Mouse (Mus musculus): ENCODE results near the gene Hyal2. TPM values are rescaled to one million over a fixed set of nuclear protein-coding genes. Genes with fewer than 3 reads are reported as not detected.
A peak's percentile ranks its signal among the peaks of the same experiment; 100 is the strongest.

The Hyal2 gene
- polyA plus RNA-seq, 1 experiment from 2014 or later, result 85.2 TPM

DNA sequence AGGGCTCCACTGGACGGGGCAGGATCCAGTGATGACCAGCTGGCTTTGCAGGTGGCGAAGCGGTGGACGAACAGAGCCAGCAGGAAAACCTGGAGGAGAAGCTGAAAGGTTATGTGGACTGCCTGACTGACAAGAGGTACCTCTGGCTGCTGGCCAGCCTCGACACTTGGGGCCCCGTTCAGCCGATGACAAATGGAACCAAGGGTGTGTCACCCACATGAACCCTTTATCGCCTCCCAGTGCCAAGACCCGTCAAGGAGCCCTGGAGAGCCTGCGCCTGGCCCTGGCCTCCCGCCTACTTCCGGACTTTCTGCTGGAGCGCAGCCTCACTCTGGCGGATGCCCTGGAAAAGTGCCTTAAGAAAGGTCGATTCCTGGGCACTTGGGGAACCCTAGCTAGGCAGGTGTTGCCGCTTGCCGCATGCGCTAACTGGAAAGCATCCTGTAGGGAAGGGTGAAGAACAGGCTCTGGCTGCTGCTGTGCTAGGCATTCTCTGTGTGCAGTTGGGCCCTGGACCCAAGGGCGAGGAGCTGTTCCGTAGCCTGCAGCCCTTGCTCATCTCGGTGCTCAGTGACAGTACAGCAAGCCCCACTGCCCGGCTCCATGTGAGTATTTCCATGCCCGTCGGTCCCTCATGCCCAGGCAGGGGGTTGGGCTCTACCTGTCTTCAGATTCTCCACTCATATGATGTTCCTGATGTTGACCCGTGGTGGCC is 22.5 kb downstream of the Hyal2 start:
- Histone ChIP-seq H3K4me2 (ENCODE audit: low read depth, low read length) (peak overlapping the region; percentile 34), H3K4me1 (ENCODE audit: control insufficient read depth, insufficient read depth, low read length) (peaks cover 31% of the 10 kb centered on the region), H3K27ac (ENCODE audit: low read length) (peak overlapping the region; percentile 68), H3K27me3 (ENCODE audit: control insufficient read depth, insufficient read depth, low read length) (no peaks in the 10 kb centered on the region), H3K9ac (ENCODE audit: low read length) (peak overlapping the region; percentile 11; the same call in 1 of the 2 replicates), H3K9me3 (replicated peaks; ENCODE audit: control insufficient read depth, low read length) (no peaks in the 10 kb centered on the region), H3K36me3 (ENCODE audit: control insufficient read depth, insufficient read depth, low read length) (peaks cover 22% of the 10 kb centered on the region), H3K4me3 (replicated peaks; ENCODE audit: low read length) (peak overlapping the region; percentile 4)
- 69% methylated on average over 25 of the region's 25 CpGs for WGBS
- peak; percentile 35; the same call in 1 of the 2 replicates for ATAC-seq (ENCODE audit: insufficient read depth, low FRiP score)

GRCm38 (mm10) chr9:107590773-107591060 is 23.0 kb downstream of the Hyal2 start:
- H3K4me3 ChIP-seq (replicated peaks; ENCODE audit: low read length), result 0 out of 2 replicates have a peak overlapping the region, but pooled peaks have one; percentile 4
- no peak for ATAC-seq (ENCODE audit: insufficient read depth, low FRiP score)
- peak overlapping the region; percentile 11; the same call in 1 of the 2 replicates for H3K9ac ChIP-seq (ENCODE audit: low read length)
- no peaks in the 10 kb centered on the region for H3K27me3 ChIP-seq (ENCODE audit: control insufficient read depth, insufficient read depth, low read length)
- peak overlapping the region; percentile 68 for H3K27ac ChIP-seq (ENCODE audit: low read length)
- WGBS, result 80% methylated on average over 6 of the region's 6 CpGs
- H3K4me1 ChIP-seq (ENCODE audit: control insufficient read depth, insufficient read depth, low read length), result peaks cover 31% of the 10 kb centered on the region
- H3K36me3 ChIP-seq (ENCODE audit: control insufficient read depth, insufficient read depth, low read length), result peaks cover 22% of the 10 kb centered on the region
- H3K4me2 ChIP-seq (ENCODE audit: low read depth, low read length), result peak overlapping the region; percentile 34
- H3K9me3 ChIP-seq (replicated peaks; ENCODE audit: control insufficient read depth, low read length), result no peaks in the 10 kb centered on the region

DNA sequence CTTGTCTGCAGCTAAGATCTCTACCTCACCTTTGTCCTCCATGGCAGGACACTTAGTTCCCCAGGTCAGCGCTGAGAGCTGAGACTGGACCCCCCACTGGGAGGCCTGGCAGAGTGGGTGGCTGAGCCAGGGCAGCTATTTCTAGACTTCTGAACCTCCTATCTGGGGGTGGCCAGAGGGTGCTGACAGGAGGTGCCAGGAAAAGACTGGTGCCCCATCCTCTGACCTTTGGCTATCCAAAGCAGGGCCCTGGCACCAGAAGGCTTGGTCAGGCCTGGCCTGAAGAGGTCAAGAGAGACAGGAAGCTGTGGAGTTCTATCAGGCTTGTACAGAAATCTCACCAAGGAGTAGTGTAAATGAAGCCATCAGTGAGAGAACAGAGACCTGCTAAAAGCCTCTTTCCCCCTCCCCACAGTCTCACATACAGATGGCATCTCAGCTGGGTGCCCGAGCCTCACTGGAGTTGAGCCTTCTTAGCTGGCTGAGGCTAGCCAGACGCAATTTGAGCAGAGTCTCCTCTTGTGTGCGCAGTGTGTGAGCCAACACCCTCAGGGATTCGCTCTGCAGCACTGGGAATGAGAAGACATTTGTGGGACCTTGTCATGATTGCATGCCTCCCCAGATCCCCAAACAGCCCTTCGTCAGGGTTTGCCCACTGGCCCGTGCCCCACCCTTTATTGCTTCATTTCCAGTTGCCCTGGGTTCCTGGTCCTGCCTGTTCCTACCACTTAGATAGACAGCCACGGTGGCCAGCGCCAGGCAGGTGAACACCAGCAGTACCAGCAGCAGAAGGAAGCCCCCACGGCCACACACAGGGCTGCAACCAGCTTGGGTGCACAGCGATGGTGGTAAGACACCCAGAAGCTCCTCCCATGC is 25.6 kb downstream of the Hyal2 start:
- H3K4me2 ChIP-seq (ENCODE audit: low read depth, low read length), result no peak overlapping the region
- 83% methylated on average over 11 of the region's 11 CpGs for WGBS
- ATAC-seq (ENCODE audit: insufficient read depth, low FRiP score), result no peak
- no peak overlapping the region for H3K27ac ChIP-seq (ENCODE audit: low read length)
- no peak overlapping the region for H3K4me3 ChIP-seq (replicated peaks; ENCODE audit: low read length)
- H3K36me3 ChIP-seq (ENCODE audit: control insufficient read depth, insufficient read depth, low read length), result peaks cover 22% of the 10 kb centered on the region
- peak overlapping the region; percentile 5; the same call in 1 of the 2 replicates for H3K9ac ChIP-seq (ENCODE audit: low read length)
- H3K4me1 ChIP-seq (ENCODE audit: control insufficient read depth, insufficient read depth, low read length), result peaks cover 21% of the 10 kb centered on the region
- H3K9me3 ChIP-seq (replicated peaks; ENCODE audit: control insufficient read depth, low read length), result no peaks in the 10 kb centered on the region
- no peaks in the 10 kb centered on the region for H3K27me3 ChIP-seq (ENCODE audit: control insufficient read depth, insufficient read depth, low read length)

DNA sequence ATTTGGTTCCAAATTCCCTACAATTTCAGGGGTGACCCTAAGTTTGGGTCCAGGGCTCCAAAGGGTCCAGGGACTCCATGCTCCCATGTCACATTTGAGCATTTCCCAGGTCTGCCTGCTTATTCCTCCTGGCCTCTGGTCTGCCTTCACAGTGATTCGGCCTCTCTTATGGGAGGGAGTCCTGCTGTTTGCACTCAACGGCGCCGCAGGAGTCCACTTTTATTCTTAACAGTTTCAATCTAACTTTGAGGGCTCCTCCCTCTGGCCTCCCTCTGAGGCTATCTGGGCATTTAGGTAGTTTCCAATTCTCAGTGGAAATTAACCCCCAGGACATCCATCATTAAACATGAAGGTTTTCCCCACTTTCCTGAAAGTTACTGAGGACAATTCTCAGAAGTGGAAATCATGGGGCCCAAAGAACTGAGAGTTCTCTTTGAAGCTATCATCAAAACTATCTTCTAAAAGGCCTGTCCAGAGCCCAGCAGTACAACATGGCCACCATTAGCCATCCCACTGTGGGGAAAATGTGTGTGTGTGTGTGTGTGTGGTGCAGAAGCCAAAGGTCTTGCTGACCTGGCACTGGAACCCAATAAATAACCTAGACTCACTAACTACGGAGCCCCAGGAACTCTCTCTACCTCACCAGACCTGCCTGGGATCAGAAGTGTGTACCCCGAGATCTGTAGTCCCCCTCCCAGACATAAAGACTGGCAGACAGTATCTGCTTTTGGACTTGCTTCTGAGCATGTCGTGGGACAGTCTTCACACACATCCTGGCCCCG is 26.7 kb downstream of the Hyal2 start:
- H3K27ac ChIP-seq (ENCODE audit: low read length), result no peak overlapping the region
- peaks cover 10% of the 10 kb centered on the region for H3K4me1 ChIP-seq (ENCODE audit: control insufficient read depth, insufficient read depth, low read length)
- 74% methylated on average over 8 of the region's 8 CpGs for WGBS
- ATAC-seq (ENCODE audit: insufficient read depth, low FRiP score), result no peak
- peaks cover 22% of the 10 kb centered on the region for H3K36me3 ChIP-seq (ENCODE audit: control insufficient read depth, insufficient read depth, low read length)
- no peak overlapping the region for H3K9ac ChIP-seq (ENCODE audit: low read length)
- no peak overlapping the region for H3K4me3 ChIP-seq (replicated peaks; ENCODE audit: low read length)
- H3K27me3 ChIP-seq (ENCODE audit: control insufficient read depth, insufficient read depth, low read length), result no peaks in the 10 kb centered on the region
- no peak overlapping the region for H3K4me2 ChIP-seq (ENCODE audit: low read depth, low read length)
- H3K9me3 ChIP-seq (replicated peaks; ENCODE audit: control insufficient read depth, low read length), result no peaks in the 10 kb centered on the region

- Histone ChIP-seq H3K4me1 (ENCODE audit: control insufficient read depth, insufficient read depth, low read length) (no peaks in the 10 kb centered on the region), H3K27ac (ENCODE audit: low read length) (no peak overlapping the region), H3K9me3 (replicated peaks; ENCODE audit: control insufficient read depth, low read length) (no peaks in the 10 kb centered on the region), H3K36me3 (ENCODE audit: control insufficient read depth, insufficient read depth, low read length) (peaks cover 7% of the 10 kb centered on the region; the same call in 1 of the 2 replicates), H3K4me2 (ENCODE audit: low read depth, low read length) (no peak overlapping the region), H3K4me3 (replicated peaks; ENCODE audit: low read length) (no peak overlapping the region), H3K27me3 (ENCODE audit: control insufficient read depth, insufficient read depth, low read length) (no peaks in the 10 kb centered on the region), H3K9ac (ENCODE audit: low read length) (no peak overlapping the region)
- no peak for ATAC-seq (ENCODE audit: insufficient read depth, low FRiP score)
- 85% methylated on average over 11 of the region's 11 CpGs for WGBS
These were observed 29.1 kb downstream of the Hyal2 start for GRCm38 (mm10) chr9:107596619-107597569.

DNA sequence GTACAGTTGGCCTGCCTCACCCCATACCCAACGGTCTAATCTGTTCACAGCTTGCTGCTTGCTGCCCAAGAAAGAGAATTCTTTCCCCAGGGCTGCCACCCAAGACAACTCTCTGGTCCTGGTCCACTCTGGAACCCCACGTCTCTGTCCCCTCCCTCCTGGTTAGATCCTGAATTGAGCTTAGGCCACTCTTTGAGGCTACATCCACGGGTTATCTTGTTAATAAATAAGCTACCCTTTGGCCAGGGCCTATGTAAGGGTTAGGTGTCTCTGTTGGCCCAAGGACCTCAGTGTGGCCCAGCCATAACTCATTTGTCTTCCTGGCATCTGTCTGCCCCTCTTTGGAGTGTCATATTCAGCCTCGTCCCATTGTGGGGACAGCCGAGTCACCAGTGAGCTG is 30.6 kb downstream of the Hyal2 start:
- Histone ChIP-seq H3K4me1 (ENCODE audit: control insufficient read depth, insufficient read depth, low read length) (0 out of 2 replicates have a peak, but pooled peaks cover 4% of the 10 kb centered on the region), H3K9ac (ENCODE audit: low read length) (no peak overlapping the region), H3K27ac (ENCODE audit: low read length) (no peak overlapping the region), H3K36me3 (ENCODE audit: control insufficient read depth, insufficient read depth, low read length) (no peaks in the 10 kb centered on the region), H3K4me3 (replicated peaks; ENCODE audit: low read length) (no peak overlapping the region), H3K27me3 (ENCODE audit: control insufficient read depth, insufficient read depth, low read length) (no peaks in the 10 kb centered on the region), H3K9me3 (replicated peaks; ENCODE audit: control insufficient read depth, low read length) (no peaks in the 10 kb centered on the region), H3K4me2 (ENCODE audit: low read depth, low read length) (no peak overlapping the region)
- ATAC-seq (ENCODE audit: insufficient read depth, low FRiP score), result no peak
- 62% methylated on average over 5 of the region's 5 CpGs for WGBS

GRCm38 (mm10) chr9:107599433-107599832 is 31.7 kb downstream of the Hyal2 start:
- ATAC-seq (ENCODE audit: insufficient read depth, low FRiP score), result no peak
- WGBS, result 81% methylated on average over 9 of the region's 9 CpGs
- no peak overlapping the region for H3K27ac ChIP-seq (ENCODE audit: low read length)

GRCm38 (mm10) chr9:107599842-107600241 is 32.1 kb downstream of the Hyal2 start:
- H3K9ac ChIP-seq (ENCODE audit: low read length), result no peak overlapping the region; the same call in 1 of the 2 replicates

More at GRCm38 (mm10) chr9:107599433-107599832, 31.7 kb downstream of the Hyal2 start:
- Histone ChIP-seq H3K36me3 (ENCODE audit: control insufficient read depth, insufficient read depth, low read length) (no peaks in the 10 kb centered on the region), H3K27me3 (ENCODE audit: control insufficient read depth, insufficient read depth, low read length) (no peaks in the 10 kb centered on the region), H3K4me2 (ENCODE audit: low read depth, low read length) (no peak overlapping the region), H3K9me3 (replicated peaks; ENCODE audit: control insufficient read depth, low read length) (no peaks in the 10 kb centered on the region), H3K9ac (ENCODE audit: low read length) (no peak overlapping the region), H3K4me3 (replicated peaks; ENCODE audit: low read length) (no peak overlapping the region), H3K4me1 (ENCODE audit: control insufficient read depth, insufficient read depth, low read length) (peaks cover 4% of the 10 kb centered on the region; the same call in 1 of the 2 replicates)

More at GRCm38 (mm10) chr9:107599842-107600241, 32.1 kb downstream of the Hyal2 start:
- Histone ChIP-seq H3K4me1 (ENCODE audit: control insufficient read depth, insufficient read depth, low read length) (peaks cover 9% of the 10 kb centered on the region; the same call in 1 of the 2 replicates), H3K27ac (ENCODE audit: low read length) (no peak overlapping the region), H3K4me3 (replicated peaks; ENCODE audit: low read length) (no peak overlapping the region), H3K36me3 (ENCODE audit: control insufficient read depth, insufficient read depth, low read length) (no peaks in the 10 kb centered on the region), H3K9me3 (replicated peaks; ENCODE audit: control insufficient read depth, low read length) (no peaks in the 10 kb centered on the region), H3K4me2 (ENCODE audit: low read depth, low read length) (no peak overlapping the region), H3K27me3 (ENCODE audit: control insufficient read depth, insufficient read depth, low read length) (no peaks in the 10 kb centered on the region)
- WGBS, result 68% methylated on average over 14 of the region's 14 CpGs
- ATAC-seq (ENCODE audit: insufficient read depth, low FRiP score), result no peak

Measured in stomach, embryonic 16.5 days (tissue).